Mouse (Mus musculus): Measurements from ENCODE around the gene Susd4. TPM values are rescaled to one million over a fixed set of nuclear protein-coding genes. Genes with fewer than 3 reads are reported as not detected.

The Susd4 gene
- total and polyA plus RNA-seq, 3 experiments: not detected

DNA sequence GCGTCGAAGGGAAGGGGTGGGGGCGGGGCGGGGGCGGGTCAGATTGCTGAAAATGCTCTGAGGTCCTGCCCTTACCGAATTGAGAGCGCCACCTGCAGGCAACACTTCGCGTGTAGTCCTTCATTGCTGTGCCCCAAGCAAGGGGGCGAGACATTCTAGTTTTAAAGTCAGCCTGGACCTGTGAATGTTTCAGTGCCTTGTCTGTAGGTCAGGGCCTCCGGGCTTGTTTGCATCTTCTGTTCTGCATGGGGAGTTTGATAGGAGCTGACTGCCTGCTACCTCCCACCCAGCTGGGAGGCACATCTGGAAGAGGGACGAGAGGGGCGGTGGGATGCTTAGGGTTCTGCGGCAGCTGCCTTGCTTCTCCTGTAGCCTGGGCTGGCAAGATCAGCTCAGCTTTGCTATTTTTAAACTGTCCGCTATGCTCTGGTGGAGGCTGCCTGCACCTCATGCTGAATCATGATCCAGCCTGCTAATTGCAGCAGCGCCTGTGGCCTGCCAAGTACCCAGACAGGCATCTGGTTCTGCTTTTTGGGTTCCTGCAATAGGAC lies 28.9 kb downstream of the Susd4 start:
- Histone ChIP-seq H3K27ac (ENCODE audit: insufficient read depth, low read depth) (no peak overlapping the region), H3K36me3 (replicated peaks in 1 of 2; ENCODE audit: control insufficient read depth in 1 of 2, insufficient read depth in 1 of 2, low read length in 1 of 2) (no peaks in the 10 kb centered on the region), H3K4me3 (replicated peaks in 1 of 3; ENCODE audit: low read depth in 2 of 3, low read length in 2 of 3, poor library complexity in 1 of 3) (no peak overlapping the region), H3K4me2 (ENCODE audit: insufficient read depth, low read depth, poor library complexity, severe bottlenecking) (peak overlapping the region; percentile 35; the same call in 1 of the 2 replicates), H3K4me1 (ENCODE audit: control insufficient read depth in 1 of 2, insufficient read depth in 2 of 2) (peaks cover 0 to 35% of the 10 kb centered on the region in 2 experiments; a peak in 2 of 4 replicates), H3K9me3 (replicated peaks; ENCODE audit: low read length) (no peaks in the 10 kb centered on the region), H3K27me3 (replicated peaks) (no peaks in the 10 kb centered on the region), H3K79me2 (replicated peaks; ENCODE audit: control insufficient read depth, extremely low read depth, insufficient read depth, poor library complexity, severe bottlenecking) (no peaks in the 10 kb centered on the region), H3K9ac (ENCODE audit: insufficient read depth, low read depth) (no peak overlapping the region)
- DNase-seq (ENCODE audit: extremely low read depth): peak; percentile 93
- in situ Hi-C loops (cut with MboI; ENCODE audit: low pct_ligation_motif_present, low pct_unique_long_range_greater_than_20kb, low sequenced_read_pairs) (loop anchor here (25.0 kb wide), 1 partner anchor 230 kb away; the partner anchor contains the start of gene Capn8), dilution Hi-C loops (cut with MboI; ENCODE audit: extremely low pct_ligation_motif_present, extremely low pct_unique_long_range_greater_than_20kb, low sequenced_read_pairs) (no loop called here)
- TF ChIP-seq NRF1 (IDR thresholded peaks at IDR 0.05; ENCODE audit: low read depth, low read length) (no peak), JUN (IDR thresholded peaks at IDR 0.05; ENCODE audit: insufficient read depth, low read depth, low read length) (no peak), SIN3A (IDR thresholded peaks at IDR 0.05; ENCODE audit: low read length) (no peak), RAD21 (IDR thresholded peaks at IDR 0.05; ENCODE audit: low read depth, low read length) (peak; percentile 35), ZKSCAN1 (IDR thresholded peaks at IDR 0.05; ENCODE audit: borderline replicate concordance, low read depth, low read length) (no peak), TCF12 (IDR thresholded peaks at IDR 0.05; ENCODE audit: low read depth, low read length) (peak; percentile 5; the same call in 1 of the 2 replicates), USF2 (conservative IDR thresholded peaks at IDR 0.05; ENCODE audit: low read depth, low read length) (no peak), ELF1 (IDR thresholded peaks at IDR 0.05; ENCODE audit: low read depth, low read length) (no peak), ETS1 (conservative IDR thresholded peaks at IDR 0.05; ENCODE audit: low read depth, low read length) (peak; percentile 24; the same call in 1 of the 2 replicates), CHD1 (IDR thresholded peaks at IDR 0.05; ENCODE audit: low read depth, low read length) (no peak), CTCF (conservative IDR thresholded peaks at IDR 0.05 in 1 of 2, IDR thresholded peaks at IDR 0.05 in 1 of 2; ENCODE audit: low read depth in 2 of 2, low read length in 2 of 2) (peak in 1 of 2 experiments; percentile 64; a peak in 2 of 4 replicates), ZMIZ1 (IDR thresholded peaks at IDR 0.05; ENCODE audit: low read depth, low read length) (no peak), SMC3 (IDR thresholded peaks at IDR 0.05; ENCODE audit: low read depth, low read length) (peak; percentile 41; the same call in 1 of the 2 replicates)

DNA sequence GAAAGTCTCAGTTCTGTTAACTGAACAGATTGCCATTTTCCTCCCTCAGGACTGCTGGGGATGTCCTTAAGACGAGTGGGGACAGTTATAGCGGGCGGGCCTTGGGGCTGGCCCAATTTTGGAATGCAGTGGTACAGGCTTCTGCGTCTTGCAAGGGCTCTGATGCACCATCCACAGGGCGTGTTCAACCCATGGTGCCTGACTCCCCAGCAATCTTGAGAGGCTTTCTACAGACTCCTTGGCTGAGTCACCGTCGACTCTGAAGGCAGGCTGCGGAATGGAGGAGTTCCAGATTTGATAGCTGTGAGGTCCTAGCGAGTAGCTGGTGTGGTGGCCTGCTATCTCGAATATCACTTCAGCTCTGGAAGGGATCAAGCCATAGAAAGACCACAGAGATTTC lies 30.6 kb downstream of the Susd4 start:
- Histone ChIP-seq H3K9me3 (replicated peaks; ENCODE audit: low read length) (no peaks in the 10 kb centered on the region), H3K4me3 (replicated peaks in 1 of 3; ENCODE audit: low read depth in 2 of 3, low read length in 2 of 3, poor library complexity in 1 of 3) (no peak overlapping the region), H3K27me3 (replicated peaks) (no peaks in the 10 kb centered on the region), H3K4me2 (ENCODE audit: insufficient read depth, low read depth, poor library complexity, severe bottlenecking) (no peak overlapping the region), H3K27ac (ENCODE audit: insufficient read depth, low read depth) (no peak overlapping the region), H3K4me1 (ENCODE audit: control insufficient read depth in 1 of 2, insufficient read depth in 2 of 2) (peaks cover 0 to 35% of the 10 kb centered on the region in 2 experiments; a peak in 2 of 4 replicates), H3K79me2 (replicated peaks; ENCODE audit: control insufficient read depth, extremely low read depth, insufficient read depth, poor library complexity, severe bottlenecking) (no peaks in the 10 kb centered on the region), H3K36me3 (replicated peaks in 1 of 2; ENCODE audit: control insufficient read depth in 1 of 2, insufficient read depth in 1 of 2, low read length in 1 of 2) (no peaks in the 10 kb centered on the region), H3K9ac (ENCODE audit: insufficient read depth, low read depth) (no peak overlapping the region)
- dilution Hi-C loops (cut with MboI; ENCODE audit: extremely low pct_ligation_motif_present, extremely low pct_unique_long_range_greater_than_20kb, low sequenced_read_pairs) (no loop called here), in situ Hi-C loops (cut with MboI; ENCODE audit: low pct_ligation_motif_present, low pct_unique_long_range_greater_than_20kb, low sequenced_read_pairs) (loop anchor here (25.0 kb wide), 1 partner anchor 232 kb away; the partner anchor contains the start of gene Capn8)
- peak; percentile 33 for DNase-seq (ENCODE audit: extremely low read depth)
- no peak for TF ChIP-seq MXI1 (IDR thresholded peaks at IDR 0.05; ENCODE audit: low read depth, low read length)

All from CH12.LX (cell line).